Mouse (Mus musculus) midbrain, embryonic 11.5 days (tissue): ENCODE measurements around the gene Bsph1. TPM values are rescaled to one million over a fixed set of nuclear protein-coding genes. Genes with fewer than 3 reads are reported as not detected.
"Not testable (repeated sequence)": the region's sequence is repeated elsewhere in the genome, so short reads cannot be mapped to it uniquely, and the experiment has no call there.

Experiments
- ATAC-seq: fragments of 200-750 bp; cut with Nextera tagmentation; 2 replicates; pipeline ENCODE4 v1.8.0; 2017; ENCODE audit warnings: moderate TSS enrichment, moderate library complexity; ENCODE audit not compliant: low FRiP score
- DNase-seq: peaks from one replicate; pipeline ENCODE4 v3.0.0; 2015; ENCODE audit warnings: low spot score; ENCODE audit errors: missing footprints
- H3K27ac ChIP-seq: fragments of 300-500 bp; sonication (generic); 2 replicates; pipeline ENCODE4 v1.5.1; 2014; ENCODE audit warnings: low read depth, low read length
- H3K27me3 ChIP-seq: fragments of 300-500 bp; sonication (generic); 2 replicates; pipeline ENCODE4 v1.6.1; 2014; ENCODE audit warnings: mild to moderate bottlenecking, low read length, moderate library complexity, mixed read lengths; ENCODE audit not compliant: control insufficient read depth, insufficient read depth
- H3K36me3 ChIP-seq: fragments of 300-500 bp; sonication (generic); 2 replicates; pipeline ENCODE4 v1.6.1; 2014; ENCODE audit warnings: mild to moderate bottlenecking, low read length, moderate library complexity, mixed read lengths; ENCODE audit not compliant: control insufficient read depth, insufficient read depth
- H3K4me1 ChIP-seq: fragments of 300-500 bp; sonication (generic); 2 replicates; pipeline ENCODE4 v1.6.1; 2014; ENCODE audit warnings: low read length; ENCODE audit not compliant: control insufficient read depth, insufficient read depth
- H3K4me2 ChIP-seq: fragments of 300-500 bp; sonication (generic); 2 replicates; pipeline ENCODE4 v1.6.1; 2014; ENCODE audit warnings: mild to moderate bottlenecking, moderate library complexity
- H3K4me3 ChIP-seq: fragments of 300-500 bp; sonication (generic); 2 replicates; pipeline ENCODE4 v1.5.1; 2014; ENCODE audit warnings: low read depth, low read length
- H3K9ac ChIP-seq: fragments of 300-500 bp; sonication (generic); 2 replicates; pipeline ENCODE4 v1.6.1; 2014; ENCODE audit warnings: low read length
- H3K9me3 ChIP-seq: fragments of 300-500 bp; sonication (generic); 2 replicates; pipeline ENCODE4 v1.6.1; 2016; ENCODE audit warnings: low read length; ENCODE audit not compliant: control insufficient read depth
- WGBS: fragments of 180-500 bp; shearing (Covaris S2); extraction: QIAGEN DNeasy Blood & Tissue Kit; methylation state at CpG from one replicate; pipeline ENCODE4 v1.1.7; 2014; 5-methylcytosine and 5-hydroxymethylcytosine counted together
- polyA plus RNA-seq: library from polyadenylated mRNA; unstranded; fragments of >200 nt; fragmentation: Nextera tagmentation; extraction: Ambion mirVana; gene quantifications from 2 replicates; pipeline ENCODE4 v1.2.1, GENCODE M21; 2014

The Bsph1 gene
- not detected in 2 replicates for polyA plus RNA-seq

DNA sequence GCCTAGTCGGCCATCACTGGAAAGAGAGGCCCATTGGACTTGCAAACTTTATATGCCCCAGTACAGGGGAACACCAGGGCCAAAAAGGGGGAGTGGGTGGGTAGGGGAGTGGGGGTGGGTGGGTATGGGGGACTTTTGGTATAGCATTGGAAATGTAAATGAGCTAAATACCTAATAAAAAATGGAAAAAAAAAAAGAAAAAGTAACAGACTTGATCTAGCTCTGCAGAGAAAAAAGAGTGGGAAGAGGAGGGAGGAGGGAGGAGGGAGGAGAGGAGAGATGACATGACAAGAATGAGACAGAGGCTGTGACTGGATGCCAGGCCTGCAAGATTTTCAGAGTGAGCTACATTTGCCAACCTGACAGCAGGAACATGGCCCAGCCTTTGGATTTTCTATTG lies at the start of gene Bsph1:
Bsph1 (plus strand) TSS at position 301 of the 400 bp plus-strand sequence.
- not testable (repeated sequence) for H3K36me3 ChIP-seq, H3K27me3 ChIP-seq, H3K4me1 ChIP-seq, DNase-seq, ATAC-seq, H3K27ac ChIP-seq, H3K4me3 ChIP-seq, H3K4me2 ChIP-seq, H3K9ac ChIP-seq
- peaks cover 11% of the 10 kb centered on the region for H3K9me3 ChIP-seq
- 88% methylated on average over 1 of the region's 1 CpGs for WGBS

DNA sequence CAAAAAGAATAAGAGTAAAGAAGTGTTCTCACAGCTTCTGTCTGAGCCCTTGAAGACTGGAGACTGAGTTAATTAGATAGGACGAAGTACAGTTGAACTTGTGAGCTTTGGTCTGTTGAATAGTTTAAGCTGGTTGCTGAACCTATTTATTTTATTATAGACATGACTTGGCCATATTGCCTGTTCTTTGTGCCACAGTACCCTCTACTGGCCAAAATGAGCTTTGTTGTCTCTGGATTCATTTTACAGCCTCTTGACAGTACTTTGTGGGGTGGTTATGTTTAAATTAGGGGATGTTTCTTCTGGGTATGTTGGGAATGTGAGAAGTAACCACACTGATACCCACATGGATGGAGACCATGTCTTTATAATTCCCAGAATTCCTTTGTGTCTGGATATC lies 60.9 kb downstream of the Bsph1 start:
- Histone ChIP-seq H3K27ac (no peak overlapping the region), H3K4me2 (no peak overlapping the region), H3K4me3 (no peak overlapping the region), H3K4me1 (no peaks in the 10 kb centered on the region), H3K36me3 (no peaks in the 10 kb centered on the region), H3K27me3 (no peaks in the 10 kb centered on the region), H3K9me3 (peaks cover 16% of the 10 kb centered on the region; the same call in 1 of the 2 replicates), H3K9ac (no peak overlapping the region)
- WGBS, result 78% methylated on average over 1 of the region's 1 CpGs
- DNase-seq (no peak), ATAC-seq (no peak)

Other genes starting within 250 kb of the Bsph1 start
- gene Vmn1r89, start 237.8 kb upstream of the Bsph1 start, polyA plus RNA-seq, result not detected in 2 replicates
- gene Lig1, start 173.6 kb upstream of the Bsph1 start, polyA plus RNA-seq, result 136 and 137 TPM in 2 replicates
- 8.9 and 9.2 TPM in 2 replicates for gene Zswim9, start 172.1 kb upstream of the Bsph1 start, polyA plus RNA-seq
- gene Pla2g4c, start 126.2 kb upstream of the Bsph1 start, polyA plus RNA-seq, result 1.4 and 1.8 TPM in 2 replicates
- not detected in 2 replicates for gene Cabp5, start 52.7 kb upstream of the Bsph1 start, polyA plus RNA-seq
- gene Bsph2, start 120.2 kb downstream of the Bsph1 start, polyA plus RNA-seq, result not detected in 2 replicates
- gene Sult2a5, start 173.1 kb downstream of the Bsph1 start, polyA plus RNA-seq, result not detected in 2 replicates